Mouse (Mus musculus) liver, embryonic 16.5 days (tissue): ENCODE data around the gene 4932438H23Rik. TPM values are rescaled to one million over a fixed set of nuclear protein-coding genes. Genes with fewer than 3 reads are reported as not detected.

ENCODE experiments used
- ATAC-seq: fragments of 200-750 bp; cut with Nextera tagmentation; 2 replicates; pipeline ENCODE4 v1.8.0; 2017; ENCODE audit warnings: low read depth, mild to moderate bottlenecking, moderate number of reproducible peaks, moderate library complexity
- H3K27ac ChIP-seq: fragments of 300-500 bp; sonication (generic); 2 replicates; pipeline ENCODE4 v1.5.1; 2014; ENCODE audit warnings: mild to moderate bottlenecking, low read length
- H3K27me3 ChIP-seq: fragments of 300-500 bp; sonication (generic); 2 replicates; pipeline ENCODE4 v1.6.1; 2014; ENCODE audit warnings: low read depth, low read length, mixed read lengths; ENCODE audit not compliant: control insufficient read depth, insufficient read depth
- H3K36me3 ChIP-seq: fragments of 300-500 bp; sonication (generic); 2 replicates; pipeline ENCODE4 v1.6.1; 2014; ENCODE audit warnings: mild to moderate bottlenecking; ENCODE audit not compliant: control insufficient read depth, insufficient read depth
- H3K4me1 ChIP-seq: fragments of 300-500 bp; sonication (generic); 2 replicates; pipeline ENCODE4 v1.6.1; 2014; ENCODE audit warnings: low read depth, low read length, mixed read lengths; ENCODE audit not compliant: control insufficient read depth
- H3K4me2 ChIP-seq: fragments of 300-500 bp; sonication (generic); 2 replicates; pipeline ENCODE4 v1.6.1; 2014; ENCODE audit warnings: low read depth, low read length, mixed read lengths
- H3K4me3 ChIP-seq: fragments of 300-500 bp; sonication (generic); 2 replicates; pipeline ENCODE4 v1.5.1; 2014; ENCODE audit warnings: low read depth, mild to moderate bottlenecking, low read length
- H3K9ac ChIP-seq: fragments of 300-500 bp; sonication (generic); 2 replicates; pipeline ENCODE4 v1.6.1; 2014; ENCODE audit warnings: low read depth, low read length
- H3K9me3 ChIP-seq: fragments of 300-500 bp; sonication (generic); replicated peaks from 2 replicates; pipeline ENCODE4 v1.6.1; 2016; ENCODE audit warnings: low read length; ENCODE audit not compliant: control insufficient read depth
- WGBS: fragments of 180-500 bp; shearing (Covaris S2); extraction: QIAGEN DNeasy Blood & Tissue Kit; methylation state at CpG from one replicate; pipeline ENCODE4 v1.1.7; 2014; ENCODE audit not compliant: insufficient replicate concordance; 5-methylcytosine and 5-hydroxymethylcytosine counted together
- polyA plus RNA-seq: library from polyadenylated mRNA; unstranded; fragments of >200 nt; fragmentation: Nextera tagmentation; extraction: Ambion mirVana; gene quantifications from 2 replicates; pipeline ENCODE4 v1.2.1, GENCODE M21; 2015

4932438H23Rik gene
- polyA plus RNA-seq, 1 experiment from 2014 or later = not detected

GRCm38 (mm10) chr16:91056043-91056821, 38.7 kb downstream of the 4932438H23Rik start:
- H3K36me3 ChIP-seq = no peaks in the 10 kb centered on the region
- H3K27ac ChIP-seq = no peak overlapping the region
- no peak overlapping the region for H3K9ac ChIP-seq
- H3K9me3 ChIP-seq = no peaks in the 10 kb centered on the region
- no peak for ATAC-seq
- no peaks in the 10 kb centered on the region for H3K4me1 ChIP-seq
- no peak overlapping the region for H3K4me3 ChIP-seq
- 45% methylated on average over 16 of the region's 16 CpGs for WGBS
- H3K4me2 ChIP-seq = no peak overlapping the region
- no peaks in the 10 kb centered on the region for H3K27me3 ChIP-seq

- Histone ChIP-seq H3K4me1 (no peaks in the 10 kb centered on the region), H3K27ac (no peak overlapping the region), H3K9ac (no peak overlapping the region), H3K36me3 (no peaks in the 10 kb centered on the region), H3K9me3 (no peaks in the 10 kb centered on the region), H3K27me3 (no peaks in the 10 kb centered on the region), H3K4me2 (no peak overlapping the region), H3K4me3 (no peak overlapping the region)
- 63% methylated on average over 5 of the region's 5 CpGs for WGBS
- peak; percentile 30; the same call in 1 of the 2 replicates for ATAC-seq
Observed at GRCm38 (mm10) chr16:91055150-91055549, 39.8 kb downstream of the 4932438H23Rik start.

GRCm38 (mm10) chr16:91053599-91053998, 41.3 kb downstream of the 4932438H23Rik start:
- WGBS = 39% methylated on average over 8 of the region's 8 CpGs
- Histone ChIP-seq H3K36me3 (no peaks in the 10 kb centered on the region), H3K9me3 (no peaks in the 10 kb centered on the region), H3K4me1 (no peaks in the 10 kb centered on the region), H3K27ac (no peak overlapping the region), H3K27me3 (no peaks in the 10 kb centered on the region), H3K4me3 (no peak overlapping the region), H3K9ac (no peak overlapping the region), H3K4me2 (no peak overlapping the region)
- ATAC-seq = no peak

GRCm38 (mm10) chr16:91045511-91045910, 49.4 kb downstream of the 4932438H23Rik start:
- Histone ChIP-seq H3K27ac (no peak overlapping the region), H3K36me3 (peaks cover 3% of the 10 kb centered on the region; the same call in 1 of the 2 replicates), H3K9me3 (no peaks in the 10 kb centered on the region), H3K4me1 (peaks cover 17% of the 10 kb centered on the region), H3K4me3 (peak overlapping the region; percentile 96; the same call in 1 of the 2 replicates), H3K27me3 (no peaks in the 10 kb centered on the region), H3K4me2 (peak overlapping the region; percentile 71), H3K9ac (no peak overlapping the region; the same call in 1 of the 2 replicates)
- ATAC-seq = no peak
- WGBS = 58% methylated on average over 8 of the region's 8 CpGs

DNA sequence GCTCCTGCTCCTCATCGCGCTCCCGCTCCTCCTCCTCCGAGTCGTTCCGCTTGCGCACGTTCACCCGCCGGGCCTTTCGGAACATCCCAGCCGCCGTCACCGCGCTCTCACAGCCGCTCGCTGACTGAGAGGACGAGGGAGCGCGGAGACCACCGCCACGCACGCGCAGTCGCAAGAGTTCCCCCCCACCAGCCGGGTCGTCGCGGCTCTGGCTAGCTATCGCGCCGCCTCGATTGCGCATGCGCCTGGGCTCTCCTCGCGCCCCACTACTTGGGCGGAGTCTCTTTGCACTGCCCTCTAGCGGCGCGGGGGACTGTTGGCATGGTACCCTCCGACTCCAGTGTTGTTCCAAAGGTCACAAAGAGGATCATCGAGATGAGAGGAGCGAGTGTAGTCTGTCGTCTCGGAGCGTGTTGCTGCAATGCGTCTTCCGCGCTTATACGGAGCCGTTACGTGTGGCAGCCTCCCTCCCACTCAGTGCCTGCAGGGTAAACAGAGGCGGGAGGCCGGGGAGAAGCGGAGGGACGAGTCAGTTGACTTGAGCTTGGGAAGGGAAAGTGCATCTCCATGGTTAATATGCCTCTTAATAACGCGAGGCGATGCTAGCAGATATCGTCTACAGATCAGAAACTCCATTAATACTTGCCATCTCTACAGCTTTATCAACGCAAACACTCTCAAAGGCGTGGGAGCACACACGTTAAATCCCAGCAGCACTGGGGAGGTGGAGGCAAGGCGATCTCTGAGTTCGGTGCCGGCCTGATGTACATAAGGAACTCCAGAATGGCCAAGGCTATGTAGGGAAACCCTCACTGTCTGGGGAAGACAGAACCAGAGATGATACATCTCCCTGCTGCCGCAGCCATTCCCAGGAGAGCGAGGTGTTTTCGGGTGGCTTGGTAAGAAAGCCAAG, 50.4 kb downstream of the 4932438H23Rik start, which contains the start of gene Paxbp1:
Paxbp1 (minus strand) TSS at position 274 of the 913 bp plus-strand sequence.
- Histone ChIP-seq H3K4me3 (peak within 1 kb of the TSS; percentile 96), H3K4me1 (peaks cover 18% of the 10 kb centered on the region), H3K27me3 (no peaks in the 10 kb centered on the region), H3K9me3 (no peaks in the 10 kb centered on the region), H3K9ac (peak within 1 kb of the TSS; percentile 96), H3K36me3 (peaks cover 5% of the 10 kb centered on the region; the same call in 1 of the 2 replicates), H3K4me2 (peak within 1 kb of the TSS; percentile 78), H3K27ac (peak within 1 kb of the TSS; percentile 92)
- peak; percentile 96 for ATAC-seq
- WGBS = 1% methylated on average over 70 of the region's 70 CpGs

DNA sequence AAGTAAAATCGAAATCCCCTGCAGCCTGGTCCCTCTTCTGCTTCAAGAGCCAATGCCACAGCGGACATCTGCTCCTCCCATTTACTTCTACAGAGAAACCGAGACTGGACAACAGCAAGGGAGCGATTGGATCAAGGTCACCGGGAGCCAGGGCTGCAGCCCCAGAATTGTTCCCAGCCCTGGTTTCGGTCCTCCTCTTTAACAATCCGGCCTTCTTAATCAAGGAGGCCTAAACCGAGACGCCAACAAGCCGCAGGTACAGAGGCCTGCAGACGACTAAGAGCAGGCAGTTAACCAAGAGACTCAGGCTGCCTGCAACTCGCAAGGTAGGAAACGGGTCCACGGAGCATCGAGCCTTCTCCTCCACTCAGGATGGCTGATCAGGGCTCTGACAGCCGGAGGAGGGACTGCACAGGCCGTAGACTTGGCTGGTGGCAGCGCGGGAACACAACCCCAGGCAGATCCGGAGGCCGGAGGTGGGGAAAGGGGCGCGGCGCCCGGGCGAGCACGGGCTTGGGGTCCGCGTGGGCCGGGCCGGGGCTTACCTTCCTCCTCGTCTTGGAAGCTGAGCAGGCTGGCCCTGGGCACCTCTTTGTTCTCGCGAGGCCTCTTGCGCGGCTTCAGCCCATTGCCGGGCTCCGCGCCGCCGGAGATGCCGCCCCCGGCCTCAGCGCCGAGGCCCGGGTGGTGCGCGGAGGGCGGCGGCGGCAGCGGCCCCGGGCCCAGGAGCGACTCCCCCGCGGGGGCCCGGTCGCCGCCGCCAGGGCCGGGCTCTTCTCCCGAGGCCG, 51.3 kb downstream of the 4932438H23Rik start:
- Histone ChIP-seq H3K4me1 (peaks cover 18% of the 10 kb centered on the region), H3K9me3 (no peaks in the 10 kb centered on the region), H3K4me3 (peak overlapping the region; percentile 96), H3K27ac (peak overlapping the region; percentile 92), H3K27me3 (no peaks in the 10 kb centered on the region), H3K9ac (peak overlapping the region; percentile 96), H3K4me2 (peak overlapping the region; percentile 78), H3K36me3 (peaks cover 5% of the 10 kb centered on the region; the same call in 1 of the 2 replicates)
- under 1% methylated on average over 57 of the region's 63 CpGs for WGBS
- ATAC-seq = peak; percentile 38

DNA sequence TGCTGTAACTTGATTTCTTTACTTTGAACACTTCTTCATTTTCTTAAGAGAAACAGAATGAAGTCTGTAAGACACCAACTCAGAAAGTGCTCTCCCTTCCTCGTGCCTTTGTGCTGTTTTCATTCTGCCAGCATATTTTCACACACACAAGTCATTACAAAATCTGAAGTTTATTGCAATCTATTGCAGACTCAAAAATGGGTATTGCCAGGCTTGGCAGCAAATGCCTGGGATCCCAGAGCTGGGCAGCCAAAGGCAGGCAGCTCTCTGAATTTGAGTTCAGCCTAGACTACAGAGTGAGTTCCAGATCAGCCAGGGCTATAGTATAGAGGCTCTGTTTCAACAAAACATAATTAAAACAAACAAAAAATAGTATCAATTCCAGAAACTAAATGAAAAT, 52.3 kb downstream of the 4932438H23Rik start:
- H3K9ac ChIP-seq = peak overlapping the region; percentile 41; the same call in 1 of the 2 replicates

DNA sequence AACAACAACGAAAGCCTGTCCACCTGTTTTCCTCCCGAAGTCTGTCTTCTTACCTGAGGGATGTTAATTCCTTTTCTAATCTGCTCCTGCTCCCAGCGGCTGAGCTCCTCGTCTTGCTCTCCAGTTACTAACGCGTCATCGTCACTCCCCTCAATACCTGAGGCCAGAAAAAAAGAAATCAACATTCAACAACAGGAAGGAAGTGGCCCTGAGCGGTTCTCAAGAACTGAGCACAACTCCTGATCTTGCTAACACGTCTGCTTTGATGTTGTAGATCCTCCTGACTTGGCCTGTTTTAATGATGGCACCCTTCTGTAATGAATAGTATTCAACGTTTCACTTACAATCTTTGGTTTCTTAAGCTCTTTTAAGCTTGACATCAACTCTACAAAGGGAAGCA, 59.1 kb downstream of the 4932438H23Rik start:
- Histone ChIP-seq H3K4me1 (peaks cover 5% of the 10 kb centered on the region), H3K4me3 (no peak overlapping the region), H3K36me3 (peaks cover 56% of the 10 kb centered on the region), H3K4me2 (no peak overlapping the region), H3K9me3 (no peaks in the 10 kb centered on the region), H3K9ac (no peak overlapping the region), H3K27ac (no peak overlapping the region), H3K27me3 (no peaks in the 10 kb centered on the region)
- 85% methylated on average over 10 of the region's 10 CpGs for WGBS
- no peak for ATAC-seq

More for the DNA sequence above, 52.3 kb downstream of the 4932438H23Rik start:
- Histone ChIP-seq H3K4me3 (peak overlapping the region; percentile 48), H3K27ac (no peak overlapping the region), H3K27me3 (no peaks in the 10 kb centered on the region), H3K36me3 (peaks cover 10% of the 10 kb centered on the region; the same call in 1 of the 2 replicates), H3K4me1 (peaks cover 18% of the 10 kb centered on the region), H3K9me3 (no peaks in the 10 kb centered on the region), H3K4me2 (peak overlapping the region; percentile 78)
- WGBS = 38% methylated on average over 1 of the region's 1 CpGs
- no peak for ATAC-seq
